Comparison of ENCODE assay signal across 8 mouse cellular contexts in genomic region chrX:102478965-102479364, GRCm38 (mm10). TPM values are rescaled to one million over a fixed set of nuclear protein-coding genes. Genes with fewer than 3 reads are reported as not detected.
DNase-seq lines count a peak whose midpoint lies in the region; ATAC-seq lines count a peak whose summit lies in the region.

No protein-coding gene starts in this region.

- H3K4me3 ChIP-seq in midbrain, embryonic 11.5 days (ENCODE audit: low read depth, low read length) = no peak overlapping the region
- H3K4me3 ChIP-seq in midbrain, embryonic 16.5 days (ENCODE audit: low read depth, low read length) = no peak overlapping the region

- no peaks in the 10 kb centered on the region for H3K4me1 ChIP-seq in midbrain, embryonic 11.5 days (ENCODE audit: control insufficient read depth, insufficient read depth, low read length)
- H3K4me1 ChIP-seq in midbrain, embryonic 16.5 days (ENCODE audit: control insufficient read depth, insufficient read depth, low read length) = no peaks in the 10 kb centered on the region

- H3K4me2 ChIP-seq in midbrain, embryonic 11.5 days = no peak overlapping the region
- H3K4me2 ChIP-seq in midbrain, embryonic 16.5 days (ENCODE audit: low read length) = no peak overlapping the region

- peak; percentile 23 for DNase-seq in gastrocnemius, adult 18-20 months (ENCODE audit: low spot score)
- no peak for DNase-seq in gastrocnemius, postnatal 4 days (ENCODE audit: low spot score in 2 of 2)
- DNase-seq in midbrain, embryonic 11.5 days (ENCODE audit: low spot score, missing footprints) = peak; percentile 88
- peak; percentile 21 for DNase-seq in c-Kit-negative CD71-positive TER-119-positive erythroid progenitor cells, embryonic 14.5 days (ENCODE audit: low read depth, low spot score)
- peak; percentile 46 for DNase-seq in layer of hippocampus, adult 9-10 months (ENCODE audit: low spot score)
- peak; percentile 9 for DNase-seq in yolk sac, embryonic 10.5 days (ENCODE audit: low spot score)
- DNase-seq in ovary, adult 18-20 months (ENCODE audit: low spot score) = no peak

- H3K27ac ChIP-seq in midbrain, embryonic 11.5 days (ENCODE audit: low read depth, low read length) = no peak overlapping the region
- no peak overlapping the region for H3K27ac ChIP-seq in midbrain, embryonic 16.5 days (ENCODE audit: low read length)

- H3K9me3 ChIP-seq in midbrain, embryonic 11.5 days (ENCODE audit: control insufficient read depth, low read length) = no peaks in the 10 kb centered on the region
- no peaks in the 10 kb centered on the region for H3K9me3 ChIP-seq in midbrain, embryonic 16.5 days (replicated peaks; ENCODE audit: control insufficient read depth, low read length, poor library complexity, severe bottlenecking)

- no peaks in the 10 kb centered on the region for H3K36me3 ChIP-seq in midbrain, embryonic 11.5 days (ENCODE audit: control insufficient read depth, insufficient read depth, low read length)
- H3K36me3 ChIP-seq in midbrain, embryonic 16.5 days (ENCODE audit: control insufficient read depth, insufficient read depth, low read length) = no peaks in the 10 kb centered on the region

- no peaks in the 10 kb centered on the region for H3K27me3 ChIP-seq in midbrain, embryonic 11.5 days (ENCODE audit: control insufficient read depth, insufficient read depth, low read length)
- no peaks in the 10 kb centered on the region for H3K27me3 ChIP-seq in midbrain, embryonic 16.5 days (ENCODE audit: control insufficient read depth, insufficient read depth, low read depth, low read length)

- 25% methylated on average over 4 of the region's 4 CpGs for WGBS in midbrain, embryonic 11.5 days
- 27% methylated on average over 4 of the region's 4 CpGs for WGBS in midbrain, embryonic 16.5 days

- no peak for ATAC-seq in midbrain, embryonic 11.5 days (ENCODE audit: low FRiP score)
- no peak for ATAC-seq in midbrain, embryonic 16.5 days

- H3K9ac ChIP-seq in midbrain, embryonic 11.5 days (ENCODE audit: low read length) = no peak overlapping the region
- no peak overlapping the region for H3K9ac ChIP-seq in midbrain, embryonic 16.5 days (ENCODE audit: low read depth, low read length)

RNA-seq across cellular contexts. Expression of gene Hdac8, which starts 26.2 kb away (rescaled TPM):
- total RNA-seq in gastrocnemius, adult 18-20 months (2021) = 1 to 10 TPM; 4.0 to 4.8 TPM
- 1 to 10 TPM; 4.7 to 6.6 TPM for total RNA-seq in gastrocnemius, postnatal 4 days (2021)
- 2.5 and 3.4 TPM in 2 replicates for polyA plus RNA-seq in midbrain, embryonic 11.5 days (2014; fragmentation: Nextera tagmentation; extraction: Ambion mirVana)
- 8.3 and 8.5 TPM in 2 replicates for polyA plus RNA-seq in midbrain, embryonic 16.5 days (2015; fragmentation: Nextera tagmentation; extraction: Ambion mirVana)

Comparison
In these comparisons a context has a peak if more than half of its experiments do, and no peak if none do; other contexts are left out.
1. DNase-seq: peak in gastrocnemius, adult 18-20 months (single experiment), midbrain, embryonic 11.5 days (single experiment), c-Kit-negative CD71-positive TER-119-positive erythroid progenitor cells, embryonic 14.5 days (single experiment), layer of hippocampus, adult 9-10 months (single experiment) and yolk sac, embryonic 10.5 days (single experiment); none in gastrocnemius, postnatal 4 days (0 of 2) and ovary, adult 18-20 months (single experiment).